Mouse (Mus musculus): ENCODE data around the gene Poc1b.

- TF ChIP-seq CHD2 (IDR thresholded peaks at IDR 0.05; ENCODE audit: low read depth, low read length) = no peak
- TF ChIP-seq ZNF384 (IDR thresholded peaks at IDR 0.05; ENCODE audit: low read depth, low read length) = no peak
- peak; percentile 39; the same call in 1 of the 2 replicates for TF ChIP-seq ZC3H11A (IDR thresholded peaks at IDR 0.05; ENCODE audit: borderline replicate concordance, low read depth, low read length)
- no peak for TF ChIP-seq HCFC1 (IDR thresholded peaks at IDR 0.05; ENCODE audit: borderline replicate concordance, insufficient read depth, low read length)
- TF ChIP-seq MAFK (IDR thresholded peaks at IDR 0.05; ENCODE audit: insufficient read depth, low read depth, low read length) = no peak
Measured at GRCm38 (mm10) chr10:99161987-99162582, 55.2 kb downstream of the Poc1b start.
